Mouse (Mus musculus): ENCODE measurements around the gene Tchp.
A peak's percentile ranks its signal among the peaks of the same experiment; 100 is the strongest.

Tchp gene

DNA sequence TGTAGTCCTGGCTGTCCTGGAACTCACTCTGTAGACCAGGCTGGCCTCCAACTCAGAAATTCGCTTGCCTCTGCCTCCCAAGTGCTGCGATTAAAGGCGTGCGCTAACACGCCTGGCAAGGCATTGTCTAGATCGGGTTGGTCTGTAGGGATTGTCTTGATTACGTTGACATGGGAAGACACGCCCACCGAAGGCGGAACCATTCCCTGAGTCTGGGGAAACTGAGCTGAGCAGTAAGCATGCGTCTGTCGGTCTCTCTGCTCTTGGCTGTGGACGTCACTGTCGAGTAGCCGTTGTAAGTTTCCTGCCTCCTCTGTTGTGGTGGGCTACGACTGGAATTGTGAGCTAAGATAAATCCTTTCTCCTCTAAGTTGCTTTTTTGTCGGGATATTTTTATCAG lies 10.6 kb upstream of the Tchp start:
- DNase-seq (ENCODE audit: extremely low read depth, low read depth, low spot score): no peak

DNA sequence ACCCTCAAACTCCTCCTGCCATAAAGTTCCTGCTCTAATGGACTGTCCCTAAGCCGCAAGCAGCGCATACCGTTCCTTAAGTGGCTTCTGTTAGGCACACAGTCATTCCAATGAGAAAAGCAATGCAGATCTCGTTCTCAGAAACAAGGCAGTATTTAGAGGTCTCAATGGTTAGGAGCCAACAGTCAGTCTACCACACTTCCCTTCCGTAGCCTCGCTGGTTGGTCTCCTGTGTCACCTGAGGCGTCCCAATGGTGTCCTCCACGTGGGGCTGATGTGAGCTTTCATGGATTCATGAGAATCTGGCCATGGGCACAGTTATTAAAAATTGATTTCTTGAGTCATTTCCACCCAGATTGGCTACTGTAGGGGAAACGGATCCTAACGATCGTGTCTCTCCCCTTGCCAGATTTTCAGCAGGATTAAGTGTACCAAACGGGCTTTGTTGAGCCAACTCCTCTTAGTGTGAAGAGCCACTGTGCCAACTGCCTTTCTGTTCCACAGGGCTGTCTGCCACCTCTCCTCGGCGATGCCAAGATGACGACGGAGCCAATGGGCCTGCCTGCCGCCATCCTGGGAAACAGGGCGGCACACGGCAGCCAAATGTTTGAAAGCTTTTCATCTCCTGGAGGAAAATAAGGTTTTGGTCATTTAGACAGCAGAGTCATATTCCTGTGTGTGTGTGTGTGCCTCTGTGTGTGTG lies 9.4 kb upstream of the Tchp start:
- no peak for DNase-seq (ENCODE audit: extremely low read depth, low read depth, low spot score)

DNA sequence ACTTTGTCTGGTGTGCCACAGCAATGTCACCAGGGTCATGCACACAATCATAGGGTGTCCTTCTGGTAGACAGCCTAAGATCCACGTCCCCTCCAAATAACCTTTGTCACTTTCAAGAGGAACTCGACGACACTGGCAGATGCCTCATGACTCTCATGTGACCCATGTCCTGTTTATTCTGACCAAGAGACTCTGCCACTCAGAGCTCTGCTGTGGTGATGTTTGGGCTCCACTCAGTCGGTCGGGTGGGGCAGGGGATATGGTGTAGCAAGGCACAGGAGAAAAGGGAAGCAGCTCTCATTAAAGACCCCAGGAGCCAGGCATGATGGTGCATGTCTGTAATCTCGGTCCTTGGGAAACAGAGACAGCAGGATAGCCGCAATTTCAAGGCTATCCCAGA lies 8.5 kb upstream of the Tchp start:
- no peak for DNase-seq (ENCODE audit: extremely low read depth, low read depth, low spot score)

DNA sequence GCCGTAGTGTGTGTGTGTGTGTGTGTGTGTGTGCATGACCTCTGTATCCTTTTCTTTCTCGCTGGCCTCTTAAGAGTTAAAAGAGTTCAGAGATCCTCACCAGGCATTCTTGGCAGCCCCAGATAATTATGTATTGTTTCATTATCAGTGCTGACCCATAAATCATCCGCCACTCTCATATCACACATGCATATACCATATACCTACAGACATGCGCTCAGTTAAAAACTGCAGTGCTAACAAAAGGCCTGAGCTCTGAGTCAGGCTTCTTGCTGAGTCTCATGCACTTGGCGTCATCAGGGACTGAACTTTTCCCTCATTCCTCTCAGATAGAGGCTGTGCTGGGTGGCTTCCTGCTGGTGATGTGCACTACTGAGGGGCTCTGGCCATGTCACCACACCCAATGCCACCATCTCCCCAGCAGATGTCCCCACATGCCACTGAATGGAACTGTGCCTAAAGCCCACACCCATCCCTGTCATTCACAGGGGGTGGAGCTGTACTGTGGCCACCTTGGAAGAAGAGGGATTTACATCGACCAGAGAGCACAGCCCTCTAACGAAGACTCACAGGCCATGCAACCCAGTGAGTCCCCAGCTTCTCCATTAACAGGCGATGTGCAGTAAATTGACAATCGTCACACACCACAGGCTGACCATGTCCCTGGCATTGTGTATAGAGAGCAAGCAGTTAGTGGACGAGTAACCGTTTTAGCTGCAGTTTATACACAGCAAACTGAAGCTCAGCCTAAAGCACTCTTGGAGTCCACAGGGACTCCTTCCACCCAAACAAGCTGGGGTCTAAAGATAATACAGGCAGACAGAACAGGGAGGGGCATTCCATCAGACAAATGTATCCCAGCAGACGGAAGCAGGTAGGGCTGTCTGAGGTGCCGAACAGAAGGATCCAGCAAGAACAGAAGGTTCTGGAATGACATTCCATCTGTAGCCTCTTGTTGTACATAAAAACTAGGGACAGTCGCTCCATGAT lies 4.9 kb upstream of the Tchp start:
- DNase-seq (ENCODE audit: extremely low read depth, low read depth, low spot score): no peak

DNA sequence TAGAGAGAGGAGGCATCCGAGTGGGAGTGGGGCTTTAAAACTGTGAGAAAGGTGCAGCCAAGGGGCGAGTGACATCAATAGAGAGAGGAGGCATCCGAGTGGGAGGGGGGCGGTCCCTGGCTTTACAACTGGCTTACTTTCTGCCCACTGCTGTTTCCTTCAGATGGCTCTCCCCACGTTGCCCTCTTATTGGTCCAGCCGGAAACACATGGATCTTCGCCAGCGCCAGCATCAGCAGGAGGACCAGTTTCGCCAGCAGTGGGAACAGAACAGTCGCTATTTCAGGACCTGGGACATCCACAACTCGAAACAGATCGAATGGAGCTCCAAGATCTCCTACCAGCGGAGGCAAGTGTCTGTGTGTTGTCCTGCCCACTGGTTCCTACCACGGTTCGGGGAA lies 931 bp downstream of the Tchp start:
- no peak for DNase-seq (ENCODE audit: extremely low read depth, low read depth, low spot score)

DNA sequence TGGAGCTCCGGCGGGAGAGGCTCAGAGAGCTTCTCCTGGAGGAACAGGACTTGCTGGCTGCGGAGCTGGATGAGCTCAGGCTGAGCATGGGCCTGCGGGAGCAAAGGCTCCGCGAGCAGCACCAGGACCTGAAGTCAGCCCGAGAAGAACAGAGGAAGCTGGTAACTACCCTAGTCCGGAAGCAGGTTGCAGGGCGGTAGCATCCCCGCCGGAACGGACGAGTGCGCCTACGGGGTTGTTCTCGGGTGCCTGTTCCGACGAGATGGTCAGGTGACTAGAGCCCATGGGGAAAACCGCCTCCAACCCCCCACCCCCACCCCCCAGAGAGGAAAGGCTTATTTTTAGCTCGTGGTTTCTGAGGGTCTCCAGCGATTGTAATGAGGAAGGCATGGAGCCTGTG lies 1.8 kb downstream of the Tchp start:
- DNase-seq (ENCODE audit: extremely low read depth, low read depth, low spot score): no peak

DNA sequence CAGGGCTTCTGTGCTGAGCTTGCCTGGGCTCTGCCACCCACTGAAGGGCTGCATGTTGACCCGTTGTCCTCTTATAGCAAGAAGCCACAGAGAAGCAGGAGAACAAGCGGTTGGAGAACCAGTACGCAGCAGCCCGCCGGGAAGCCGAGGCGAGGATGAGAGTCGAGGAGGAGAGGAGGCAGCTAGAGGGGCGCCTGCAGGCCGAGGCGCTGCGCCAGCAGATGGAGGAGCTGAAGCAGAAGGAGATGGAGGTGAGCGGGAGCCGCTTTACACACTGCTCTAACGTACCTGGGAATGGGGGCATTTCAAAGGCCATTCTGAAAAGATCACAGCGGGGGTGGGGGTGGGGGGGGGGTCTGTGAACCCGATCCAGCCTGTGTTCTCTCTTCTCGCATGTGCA lies 7.0 kb downstream of the Tchp start:
- no peak for DNase-seq (ENCODE audit: extremely low read depth, low read depth, low spot score)

DNA sequence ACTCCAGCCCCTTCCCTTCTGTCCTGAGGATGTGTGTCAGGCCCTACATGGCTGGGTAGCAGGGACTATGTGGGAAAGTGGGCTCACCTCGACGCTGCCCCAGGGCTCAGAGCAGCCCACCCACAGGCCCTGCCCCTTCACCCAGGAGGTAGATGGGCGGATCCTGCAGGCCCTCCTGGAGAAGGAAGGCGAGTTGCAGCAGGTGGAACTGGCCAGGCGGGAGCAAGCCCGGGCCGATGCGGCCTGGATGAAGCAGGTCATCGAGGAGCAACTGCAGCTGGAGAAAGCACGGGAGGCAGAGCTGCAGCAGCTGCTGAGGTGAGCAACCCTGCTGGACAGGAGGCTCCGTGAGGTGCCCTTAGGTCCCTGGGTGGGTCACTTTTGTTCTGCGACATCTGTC lies 9.7 kb downstream of the Tchp start:
- no peak for DNase-seq (ENCODE audit: extremely low read depth, low read depth, low spot score)

DNA sequence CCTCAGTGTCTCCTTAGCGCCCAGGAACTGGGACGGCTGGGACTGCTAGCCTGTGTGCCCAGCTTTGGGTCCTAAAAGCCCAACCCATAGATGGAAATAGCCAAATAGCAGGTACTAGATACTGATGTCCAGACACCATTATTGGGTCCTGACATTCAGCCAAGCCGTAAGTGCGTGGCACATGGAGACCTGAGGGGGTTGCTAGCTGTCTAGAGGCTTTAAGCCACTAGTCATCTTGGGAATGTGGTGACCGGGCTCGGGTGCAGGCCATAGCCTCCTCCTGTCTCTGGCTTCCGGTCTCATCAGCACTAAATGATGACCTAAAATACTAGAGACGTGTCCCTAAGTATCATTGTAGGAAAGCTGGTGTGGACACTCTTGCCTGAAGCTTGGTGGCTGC lies 10.4 kb downstream of the Tchp start:
- DNase-seq (ENCODE audit: extremely low read depth, low read depth, low spot score): no peak

DNA sequence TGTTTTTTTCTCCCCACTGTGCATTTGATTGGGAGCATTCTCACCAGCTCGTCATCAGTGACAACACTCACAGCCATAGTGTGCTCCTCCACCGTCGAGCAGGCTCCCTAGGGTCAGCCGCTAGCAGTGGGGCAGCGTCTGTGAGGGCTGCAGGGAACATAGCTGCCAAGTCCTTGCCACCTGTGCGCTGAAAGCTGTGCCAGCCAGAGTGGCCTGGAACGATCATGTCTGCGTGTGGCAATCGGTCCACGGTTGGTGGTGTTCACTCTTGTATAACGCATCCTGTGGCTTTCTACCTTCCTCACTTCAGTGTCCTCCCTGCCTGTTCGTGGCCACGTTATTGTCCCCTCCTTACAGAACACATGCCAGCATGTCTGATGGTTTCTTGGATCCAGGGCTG lies 10.9 kb downstream of the Tchp start:
- no peak for DNase-seq (ENCODE audit: extremely low read depth, low read depth, low spot score)

DNA sequence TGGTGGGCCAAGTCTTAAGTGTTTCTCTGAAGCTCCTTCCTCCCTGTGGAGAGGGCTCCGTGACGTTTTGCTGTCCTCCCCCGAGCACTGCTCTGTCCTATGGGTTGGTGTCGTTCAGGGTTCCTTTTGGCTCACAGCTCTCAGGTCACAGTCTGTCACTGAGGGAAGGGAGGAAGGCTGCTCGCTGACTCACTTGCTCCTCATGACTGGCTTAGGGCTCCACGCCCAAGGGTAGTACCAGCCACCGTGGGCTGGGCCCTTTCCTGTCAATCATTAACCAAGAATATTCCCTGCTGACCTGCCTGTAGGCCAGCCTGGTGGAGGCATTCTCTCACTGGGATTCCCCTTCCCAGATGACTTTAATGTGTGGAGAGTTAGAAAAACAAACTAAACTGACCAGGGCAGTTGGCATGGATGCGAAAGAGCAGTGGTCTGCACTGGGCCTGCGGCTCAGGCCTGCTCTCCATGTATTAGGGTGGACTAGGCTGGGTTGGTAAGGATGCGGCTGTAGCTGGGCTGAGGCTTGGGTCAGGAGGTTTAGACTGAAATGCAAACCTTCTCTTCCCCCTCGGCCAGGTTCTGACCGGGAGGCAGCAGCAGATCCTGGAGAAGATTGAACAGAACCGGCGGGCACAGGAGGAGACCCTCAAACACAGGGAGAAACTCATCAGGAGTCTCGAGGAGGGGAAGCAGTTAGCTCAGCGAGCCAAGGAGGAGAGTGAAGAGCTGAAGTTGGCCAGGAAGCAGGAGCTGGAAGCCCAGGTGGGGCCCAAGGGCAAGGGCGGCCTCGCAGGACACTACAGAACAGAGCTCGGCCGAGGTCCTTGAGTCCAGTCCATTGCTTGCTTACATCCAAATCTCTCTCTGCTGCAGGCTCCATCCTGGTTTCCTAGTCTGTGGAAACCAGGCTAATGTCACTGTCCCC lies 11.7 kb downstream of the Tchp start:
- DNase-seq (ENCODE audit: extremely low read depth, low read depth, low spot score): no peak

DNA sequence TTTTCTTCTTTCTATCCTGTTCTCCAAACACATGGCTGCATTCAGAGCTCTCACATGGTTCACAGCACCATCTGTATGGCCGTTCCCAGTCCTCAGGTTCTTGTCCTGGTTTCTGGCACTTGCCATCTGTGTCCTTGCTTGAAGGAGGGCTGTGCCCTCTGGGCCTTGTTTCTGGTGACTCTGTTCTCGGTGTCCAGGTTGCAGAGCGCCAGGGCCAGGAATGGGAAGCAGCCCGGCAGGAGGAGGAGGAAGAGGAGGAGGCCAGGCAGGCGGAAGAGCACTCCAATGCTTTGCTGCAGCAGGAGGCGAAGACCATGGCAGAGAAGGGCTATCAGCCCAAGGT lies 12.3 kb downstream of the Tchp start:
- DNase-seq (ENCODE audit: extremely low read depth, low read depth, low spot score): no peak

DNA sequence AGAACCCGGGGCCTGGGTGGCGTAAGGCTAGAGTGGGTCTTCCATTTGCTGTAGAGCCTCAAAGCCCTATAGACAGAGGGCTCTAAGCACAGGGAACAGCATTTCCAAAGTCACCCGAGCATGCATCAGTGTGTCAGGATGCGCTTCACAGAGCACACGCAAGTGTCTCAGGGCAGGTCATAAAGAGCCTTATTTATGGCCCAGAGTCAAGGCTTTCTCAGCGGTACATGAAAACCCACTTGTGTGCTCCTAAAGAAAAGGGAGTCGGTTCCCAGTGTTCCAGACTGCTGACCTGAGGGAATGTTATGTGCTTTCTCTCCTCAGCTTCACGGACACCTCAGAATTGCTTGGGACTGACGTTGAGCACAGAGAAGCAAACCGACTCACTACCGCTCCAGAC lies 13.2 kb downstream of the Tchp start:
- DNase-seq (ENCODE audit: extremely low read depth, low read depth, low spot score): no peak

DNA sequence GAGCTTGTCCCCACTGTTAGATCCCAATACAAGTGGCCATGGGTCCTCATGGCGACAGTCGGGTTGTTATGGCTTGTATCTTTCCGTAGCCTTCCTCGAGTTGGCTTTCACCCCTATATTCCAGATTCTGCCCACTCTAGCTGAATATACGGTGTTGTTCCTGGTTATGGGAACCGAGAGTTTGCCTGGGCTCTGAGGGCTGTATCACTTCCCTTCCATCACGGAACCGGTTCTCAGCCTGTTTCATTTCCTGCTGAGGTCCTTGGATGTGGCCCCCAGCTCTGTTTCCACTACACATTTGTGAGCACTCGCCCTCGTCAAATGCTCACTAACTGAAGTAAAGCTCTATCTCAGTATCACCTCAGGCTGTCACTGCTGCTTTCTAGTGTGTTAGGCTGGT lies 14.4 kb downstream of the Tchp start:
- DNase-seq (ENCODE audit: extremely low read depth, low read depth, low spot score): no peak

DNA sequence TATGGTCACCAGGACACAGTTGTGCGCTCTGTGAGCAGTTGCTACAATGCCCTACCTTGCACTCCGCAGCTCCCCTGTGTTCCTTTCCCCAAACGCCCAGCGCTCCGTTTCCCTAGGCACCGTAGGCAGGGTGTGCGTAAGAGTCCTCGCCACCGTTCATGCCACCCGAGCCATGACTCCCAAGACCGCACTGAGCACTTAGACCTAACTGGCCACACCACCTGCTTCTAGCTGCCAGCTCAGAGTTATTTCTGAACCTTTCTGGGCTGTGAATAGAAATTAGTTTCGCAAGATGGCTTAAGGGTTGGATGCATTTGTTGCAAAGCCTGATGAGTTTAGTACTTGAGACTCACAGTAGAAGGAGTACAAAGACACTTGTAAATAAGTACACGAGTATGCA lies 15.3 kb downstream of the Tchp start:
- DNase-seq (ENCODE audit: extremely low read depth, low read depth, low spot score): peak; percentile 72

DNA sequence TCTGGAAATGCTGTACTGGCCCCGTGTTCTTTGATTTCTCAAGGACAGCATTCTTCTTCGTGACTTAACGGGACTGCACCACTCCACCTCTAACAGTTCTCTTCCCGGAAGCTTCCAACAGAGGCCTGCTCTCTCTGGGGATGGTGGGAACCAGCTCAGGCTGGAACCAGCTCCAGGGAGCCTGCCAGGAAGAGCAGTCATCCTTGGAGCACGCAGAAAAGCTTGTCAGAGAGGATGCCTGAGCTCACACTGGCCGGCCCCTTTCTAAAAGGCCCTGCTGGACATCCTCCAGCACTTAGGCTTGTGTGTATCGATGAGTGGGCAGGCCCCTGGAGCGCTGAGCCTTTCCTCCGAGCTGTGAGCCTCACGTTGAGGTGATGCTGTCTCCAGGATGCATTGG lies 20.6 kb downstream of the Tchp start:
- DNase-seq (ENCODE audit: extremely low read depth, low read depth, low spot score): no peak

DNA sequence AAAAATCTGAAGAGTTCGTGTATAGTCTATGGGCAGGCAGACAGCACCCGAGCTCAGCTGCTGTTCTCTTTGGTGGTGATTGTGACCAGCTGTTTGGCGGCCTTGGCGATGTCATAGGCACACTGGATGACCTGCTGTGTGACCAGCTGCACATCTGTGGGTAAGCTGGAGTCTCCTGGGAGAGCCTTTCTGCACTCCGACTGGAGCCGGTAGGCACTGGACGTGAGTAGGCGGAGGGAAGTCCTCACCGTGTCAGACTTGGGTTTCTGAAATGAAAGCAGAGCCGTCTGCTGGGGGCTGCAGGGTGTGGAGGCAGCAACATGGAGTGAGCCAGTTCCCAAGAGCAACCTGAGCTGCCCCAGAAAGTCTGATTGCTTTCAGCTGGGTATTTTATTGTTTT lies 22.6 kb downstream of the Tchp start:
- DNase-seq (ENCODE audit: extremely low read depth, low read depth, low spot score): no peak

DNA sequence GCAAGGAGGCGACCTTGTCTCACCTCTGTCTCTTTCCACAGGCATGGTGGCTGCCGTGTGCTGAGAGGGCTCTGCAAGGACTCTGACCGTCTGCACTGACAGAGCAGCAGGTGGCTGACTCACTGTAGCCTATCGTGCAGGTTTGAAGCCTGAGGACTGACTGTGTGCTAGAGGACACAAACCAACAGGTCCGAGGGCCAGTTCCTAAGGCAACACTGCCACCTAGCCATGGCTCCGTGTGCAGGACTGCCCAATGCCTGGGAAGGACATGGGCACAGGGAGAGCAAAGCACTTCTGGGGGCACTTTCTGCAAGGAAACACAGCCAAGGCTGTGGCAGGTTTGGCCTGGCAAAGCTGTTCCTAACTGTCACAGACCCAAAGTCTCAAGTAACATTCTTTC lies 23.9 kb downstream of the Tchp start:
- no peak for DNase-seq (ENCODE audit: extremely low read depth, low read depth, low spot score)

DNA sequence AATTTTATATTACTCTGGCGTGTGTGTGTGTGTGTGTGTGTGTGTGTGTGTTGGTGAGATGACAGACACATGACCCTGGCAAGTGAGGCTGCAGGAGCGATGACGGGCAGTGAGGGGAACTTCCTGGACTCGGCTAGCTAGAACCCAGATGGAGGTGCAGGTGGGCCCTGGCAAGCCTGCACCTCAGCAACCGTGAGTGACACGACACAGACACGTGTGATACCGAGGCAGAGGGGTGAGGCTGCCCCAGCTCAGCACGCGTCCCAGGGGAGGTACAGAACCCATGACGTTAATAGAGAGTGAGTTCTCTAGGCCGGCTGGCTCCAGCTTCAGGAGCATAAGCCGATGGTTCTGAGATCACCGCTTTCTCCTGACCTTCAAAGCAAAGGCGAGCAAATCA lies 24.4 kb downstream of the Tchp start:
- DNase-seq (ENCODE audit: extremely low read depth, low read depth, low spot score): no peak

DNA sequence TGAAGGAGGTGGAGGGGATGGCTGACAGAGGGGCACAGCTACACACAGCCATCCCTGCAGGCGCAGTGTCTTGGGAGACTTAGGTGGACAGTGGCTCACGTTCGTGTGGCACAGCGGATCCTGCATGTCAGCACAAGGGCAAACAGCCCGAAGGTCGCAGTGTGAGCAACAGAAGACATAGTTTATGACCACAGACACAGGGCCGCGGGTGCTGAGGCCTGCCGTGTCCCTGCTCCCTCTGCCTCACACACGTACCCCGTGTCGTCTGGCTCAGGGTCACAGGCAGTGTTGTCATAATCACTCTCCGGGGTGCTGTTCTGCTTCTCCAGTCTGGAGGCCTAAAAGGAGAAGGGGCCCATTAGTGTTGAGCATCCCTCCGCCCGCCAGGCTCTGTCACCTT lies 26.0 kb downstream of the Tchp start:
- no peak for DNase-seq (ENCODE audit: extremely low read depth, low read depth, low spot score)

DNA sequence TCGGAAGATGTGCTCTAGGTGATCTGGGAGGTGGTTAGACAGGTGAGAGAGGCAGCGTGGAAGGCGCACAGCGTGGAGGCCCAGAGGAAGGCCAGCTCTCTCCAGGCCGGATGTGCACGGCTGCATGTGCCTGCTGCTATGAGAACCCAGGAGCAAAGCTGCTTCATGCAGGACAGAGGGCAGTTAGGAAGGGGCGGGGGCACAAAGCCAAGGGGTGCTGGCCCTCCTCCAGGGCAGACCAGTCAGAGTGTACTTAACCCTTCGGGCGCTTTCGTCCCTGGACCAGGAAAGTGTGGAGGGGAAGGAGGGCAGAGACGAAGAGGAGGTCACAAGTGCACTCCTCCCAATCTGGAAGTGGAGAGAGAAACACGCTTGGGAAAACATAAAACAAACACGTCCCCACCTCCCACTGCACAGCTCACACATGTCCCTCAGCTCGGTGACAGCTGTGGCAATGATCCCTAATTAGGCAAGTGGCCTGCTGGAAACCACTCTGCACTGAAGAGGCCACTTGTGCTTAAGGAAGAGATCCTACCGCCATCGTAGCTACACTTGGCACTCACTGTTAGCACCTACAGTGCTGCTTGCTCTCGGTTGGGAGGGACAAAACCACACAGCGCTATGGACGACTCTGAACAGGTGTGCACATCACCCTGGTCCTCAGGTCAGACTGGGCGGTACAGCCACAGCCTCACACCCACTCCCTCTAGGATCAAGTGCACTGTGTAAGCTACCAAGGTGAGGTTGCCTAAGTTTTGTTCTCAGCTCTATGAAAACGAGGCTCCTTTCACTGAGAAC lies 29.7 kb downstream of the Tchp start:
- peak; percentile 50 for DNase-seq (ENCODE audit: extremely low read depth, low read depth, low spot score)
